Mouse (Mus musculus) cerebellum, adult 9-11 months (tissue): ENCODE measurements around the gene 2810021J22Rik.
"Not testable (repeated sequence)": the region's sequence is repeated elsewhere in the genome, so short reads cannot be mapped to it uniquely, and the experiment has no call there.

Source experiments
- DNase-seq: peaks from one replicate; pipeline ENCODE4 v3.0.0; 2022

Gene 2810021J22Rik

DNA sequence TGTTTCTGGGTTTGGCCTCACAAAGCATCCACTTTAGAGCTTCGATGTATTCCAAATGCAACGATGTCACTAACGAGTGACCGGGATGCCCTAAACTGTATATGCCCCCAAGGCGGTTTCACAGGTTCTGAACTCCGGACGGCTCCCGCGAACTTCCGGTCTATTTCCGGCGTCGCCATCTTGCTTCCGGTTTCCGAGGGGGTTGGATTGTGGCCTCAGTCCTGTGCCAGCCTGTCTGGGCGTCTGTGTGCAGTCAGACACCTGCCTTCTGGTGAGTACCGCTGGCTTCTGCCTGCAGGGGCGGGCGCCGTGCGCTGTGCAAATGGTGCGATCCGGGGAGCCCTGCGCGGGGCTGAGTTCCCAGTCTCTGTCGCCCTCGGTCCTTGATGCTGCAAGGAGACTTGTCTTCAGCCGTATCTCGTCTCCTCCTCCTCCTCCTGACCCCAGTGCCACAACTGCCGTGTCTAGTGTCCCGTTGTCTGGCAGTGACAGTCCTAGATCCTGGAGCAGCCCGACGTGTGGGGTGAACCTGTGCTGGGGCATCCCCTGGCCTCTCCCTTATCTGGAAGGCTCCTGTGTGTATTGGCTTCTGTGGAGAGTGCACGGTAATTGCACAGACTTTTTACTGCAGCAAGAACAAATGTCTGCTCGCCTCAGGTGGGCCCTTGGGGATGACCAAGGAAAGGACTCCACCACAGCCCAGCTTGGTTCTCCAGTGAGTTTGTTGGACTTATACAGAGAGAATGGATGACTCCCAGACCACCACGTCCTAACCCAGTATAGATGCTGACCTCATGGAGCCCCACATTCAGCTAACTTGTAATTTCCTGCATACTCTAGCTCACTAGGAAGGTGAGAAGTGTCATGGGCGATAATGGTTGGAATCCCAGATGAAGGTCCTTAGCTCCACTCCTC, at the start of gene 2810021J22Rik:
2810021J22Rik (plus strand) TSS at position 178 of the 915 bp plus-strand sequence.
- DNase-seq: peak; percentile 82

DNA sequence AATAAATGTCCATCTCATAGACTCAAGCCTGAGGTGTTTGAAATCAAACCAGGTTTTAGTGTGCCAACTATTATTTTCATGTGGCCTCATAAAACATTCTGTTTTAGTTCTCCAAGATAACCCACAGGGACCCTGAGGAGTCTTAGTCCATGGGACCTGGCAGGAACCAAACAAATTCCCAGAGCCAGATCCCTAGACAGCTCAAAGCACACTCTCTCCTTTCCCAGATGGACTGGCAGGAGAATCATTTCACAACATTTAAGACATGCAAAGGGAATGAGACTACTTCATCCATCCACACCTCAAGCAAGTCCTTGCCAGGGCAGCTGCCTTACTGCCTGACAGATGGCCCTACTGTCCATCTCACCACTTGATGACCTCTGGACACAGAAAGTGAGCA, 38.1 kb upstream of the 2810021J22Rik start, which contains the start of gene Olfr312:
Olfr312 (plus strand) TSS at position 301 of the 400 bp plus-strand sequence.
- DNase-seq: not testable (repeated sequence)

DNA sequence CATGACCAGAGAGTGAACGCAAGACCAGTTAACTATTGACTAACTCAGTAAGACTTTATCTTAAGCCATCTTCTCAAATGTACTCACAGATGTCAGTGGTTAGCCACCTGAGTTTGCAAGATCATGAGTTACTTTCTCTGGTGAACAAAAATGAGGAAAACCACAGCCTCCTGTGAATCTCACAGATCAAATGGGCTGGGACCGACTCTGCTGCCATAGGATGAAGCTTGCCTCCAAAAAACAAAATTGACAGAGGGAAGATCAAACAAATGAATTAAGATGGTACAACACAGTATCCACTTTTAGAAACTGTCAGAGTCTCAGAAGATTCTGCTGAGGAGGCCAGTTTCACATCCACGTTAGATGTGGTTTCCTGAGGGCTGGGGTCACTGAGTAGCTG, 37.3 kb upstream of the 2810021J22Rik start:
- no peak for DNase-seq

DNA sequence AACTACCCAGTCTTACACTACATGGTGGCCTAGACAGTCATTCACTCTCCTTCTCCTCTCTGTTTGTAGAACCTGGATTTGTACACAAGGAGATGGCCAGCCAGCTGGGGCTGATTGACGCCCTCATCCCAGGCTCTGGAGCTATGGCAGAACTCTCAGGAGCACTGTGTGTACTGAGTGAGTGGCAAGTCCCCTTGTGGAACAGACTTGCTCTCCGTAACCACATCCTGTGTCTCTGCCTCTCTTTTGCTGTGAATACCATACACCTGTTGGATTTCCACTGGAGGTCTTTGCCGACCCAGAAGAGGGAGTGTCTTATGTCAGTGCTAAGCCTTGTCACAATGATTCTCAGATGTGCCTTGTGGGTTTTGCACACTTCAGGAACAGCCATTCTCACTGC, 34.5 kb upstream of the 2810021J22Rik start:
- DNase-seq: not testable (repeated sequence)

DNA sequence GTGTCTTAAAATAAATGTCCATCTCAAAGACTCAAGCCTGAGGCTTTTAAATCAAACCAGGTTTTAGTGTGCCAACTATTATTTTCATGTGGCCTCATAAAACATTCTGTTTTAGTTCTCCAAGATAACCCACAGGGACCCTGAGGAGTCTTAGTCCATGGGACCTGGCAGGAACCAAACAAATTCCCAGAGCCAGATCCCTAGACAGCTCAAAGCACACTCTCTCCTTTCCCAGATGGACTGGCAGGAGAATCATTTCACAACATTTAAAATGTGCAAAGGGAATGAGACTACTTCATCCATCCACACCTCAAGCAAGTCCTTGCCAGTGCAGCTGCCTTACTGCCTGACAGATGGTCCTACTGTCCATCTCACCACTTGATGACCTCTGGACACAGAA, 28.1 kb upstream of the 2810021J22Rik start, which contains the start of gene Olfr311:
Olfr311 (plus strand) TSS at position 301 of the 400 bp plus-strand sequence.
- DNase-seq: not testable (repeated sequence)

DNA sequence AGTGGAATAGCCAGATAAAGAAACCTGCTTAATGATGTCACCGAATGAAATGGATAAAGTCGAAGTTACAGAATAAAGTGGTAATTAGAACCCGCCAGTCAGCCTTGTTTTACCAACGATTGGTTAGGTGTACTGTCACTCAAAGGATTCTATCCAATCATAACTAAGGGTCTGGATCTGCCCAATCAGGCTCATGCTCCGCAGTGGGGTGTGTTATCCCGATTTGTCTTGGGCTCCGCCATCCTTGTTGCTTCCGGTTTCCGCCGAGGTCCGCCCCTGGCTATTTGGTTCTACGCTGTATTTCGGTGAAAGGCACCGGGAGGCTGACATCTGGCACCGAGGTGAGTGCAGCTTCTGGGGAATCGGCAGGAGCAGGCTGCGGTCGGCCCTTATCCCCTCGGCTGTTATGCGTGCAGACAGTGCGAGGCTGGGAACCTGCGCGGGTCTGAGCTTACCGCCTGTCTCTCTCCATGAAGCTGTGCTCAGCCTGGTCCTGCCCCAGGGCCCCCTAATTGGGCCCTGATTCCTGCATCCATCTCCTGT, 20.0 kb upstream of the 2810021J22Rik start, which contains the start of gene Gm12258:
Gm12258 (plus strand) TSS at position 240 of the 543 bp plus-strand sequence.
- DNase-seq: peak; percentile 94

DNA sequence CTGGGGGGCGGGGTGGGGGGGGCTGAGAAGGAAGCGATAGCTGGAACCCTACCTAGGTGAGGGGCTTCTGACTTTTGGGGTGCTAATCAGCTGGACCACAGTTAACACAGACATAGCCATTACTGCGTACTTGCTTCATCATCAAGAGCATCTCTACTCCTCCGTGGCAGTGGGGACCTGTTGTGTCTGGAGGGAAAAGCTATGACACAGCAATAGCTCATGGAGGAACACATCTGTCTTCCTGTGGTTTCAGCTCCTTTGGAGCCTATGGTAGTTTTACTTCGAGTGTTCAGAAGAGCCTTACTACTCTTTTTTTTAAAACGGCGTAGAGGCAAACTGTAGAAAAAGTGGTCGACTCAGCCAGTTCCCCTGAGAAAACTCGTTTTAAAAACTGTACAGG, 19.4 kb upstream of the 2810021J22Rik start:
- no peak for DNase-seq

DNA sequence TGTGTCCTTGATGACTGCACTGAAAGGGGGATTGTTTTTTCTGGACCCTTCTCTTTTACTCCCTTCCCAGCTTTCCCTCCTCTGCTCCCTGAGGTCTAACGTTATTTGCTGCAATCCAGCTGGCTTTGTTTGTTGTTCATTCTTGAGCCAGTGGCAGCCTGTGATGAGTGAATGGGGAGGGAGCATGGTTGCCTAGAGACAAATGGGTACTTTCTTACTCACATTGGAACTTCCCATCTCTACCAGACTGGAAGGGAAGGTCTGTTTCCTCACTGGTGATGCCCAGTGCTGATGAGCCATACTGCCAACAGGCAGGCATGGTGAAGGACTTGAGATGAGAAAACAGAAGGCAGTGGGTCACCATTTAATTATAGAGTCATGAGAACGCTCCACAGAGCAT, 17.3 kb upstream of the 2810021J22Rik start:
- no peak for DNase-seq

DNA sequence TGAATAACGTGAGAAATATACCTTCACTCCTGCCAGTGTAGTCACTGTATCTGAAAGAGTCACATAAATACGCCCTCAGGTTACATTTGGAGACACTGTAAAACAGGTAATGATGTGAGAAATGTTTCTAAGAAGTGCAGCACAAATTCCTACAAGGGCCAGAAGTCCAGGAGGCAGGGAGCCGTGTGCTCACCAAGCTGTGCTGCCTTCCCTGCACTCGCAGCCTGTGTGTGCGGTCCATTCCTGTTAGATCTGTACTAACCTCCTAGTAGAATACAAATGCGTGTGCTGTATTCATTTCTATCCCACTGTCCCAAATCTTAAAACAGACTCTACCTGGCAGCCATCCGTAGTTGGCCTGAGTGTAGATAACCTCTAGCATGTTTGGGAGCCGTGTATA, 6.3 kb upstream of the 2810021J22Rik start:
- DNase-seq: no peak

DNA sequence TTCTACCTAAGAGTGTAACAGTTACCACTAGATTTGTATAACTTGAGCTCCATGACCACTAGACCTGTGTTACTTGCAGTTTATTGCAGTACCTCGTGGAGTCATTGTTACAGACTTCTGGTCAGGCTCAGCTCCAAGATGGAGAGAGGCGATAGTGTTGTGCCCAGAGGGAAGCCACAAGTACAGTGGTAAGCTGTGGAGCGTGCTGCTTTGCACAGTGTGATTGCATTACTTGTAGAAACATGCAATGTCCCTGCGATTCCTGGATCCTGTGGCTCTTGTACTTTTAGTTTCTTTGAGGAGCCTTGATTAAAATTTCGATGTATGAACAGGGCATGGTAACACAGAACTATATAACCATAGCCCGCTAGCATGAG, 926 bp downstream of the 2810021J22Rik start:
- no peak for DNase-seq

DNA sequence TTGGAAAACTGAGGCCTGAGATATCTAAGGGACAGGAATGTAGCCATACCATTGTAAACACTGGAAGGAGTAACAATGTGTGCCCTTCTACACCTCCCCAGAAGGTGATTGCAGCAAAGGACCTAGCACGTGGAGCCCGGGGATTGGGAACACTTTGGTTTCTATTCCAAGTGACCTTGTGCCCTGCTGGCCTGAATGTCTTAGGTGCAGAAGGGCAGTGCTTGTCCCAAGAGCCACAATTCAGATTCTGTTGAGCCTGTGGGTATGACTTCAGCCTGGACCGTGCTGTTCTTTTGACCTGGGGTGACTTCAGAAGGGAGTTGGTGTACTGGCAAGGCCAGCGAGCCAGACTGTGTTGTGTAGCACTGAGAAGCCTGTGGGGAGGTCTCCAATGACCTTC, 3.9 kb downstream of the 2810021J22Rik start:
- DNase-seq: no peak

DNA sequence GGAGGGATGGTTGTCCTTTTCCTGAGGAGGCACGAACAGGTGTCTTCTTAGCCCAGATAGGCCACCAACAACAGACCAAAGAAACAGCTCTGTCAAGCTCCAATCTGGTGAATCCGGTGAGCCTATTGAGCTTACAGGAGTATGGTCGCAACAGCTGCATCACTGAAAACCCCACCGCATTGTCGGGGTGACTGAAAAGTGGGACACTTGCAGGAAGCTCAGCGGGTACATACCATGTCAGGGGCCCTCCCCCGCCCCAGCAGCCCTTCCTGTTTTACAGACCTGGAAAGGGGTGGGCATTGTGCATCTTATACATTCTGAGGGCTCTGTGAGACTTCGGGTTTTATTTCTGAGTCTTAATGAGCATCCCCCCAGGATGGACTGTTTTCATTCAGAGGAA, 16.7 kb downstream of the 2810021J22Rik start:
- DNase-seq: no peak

DNA sequence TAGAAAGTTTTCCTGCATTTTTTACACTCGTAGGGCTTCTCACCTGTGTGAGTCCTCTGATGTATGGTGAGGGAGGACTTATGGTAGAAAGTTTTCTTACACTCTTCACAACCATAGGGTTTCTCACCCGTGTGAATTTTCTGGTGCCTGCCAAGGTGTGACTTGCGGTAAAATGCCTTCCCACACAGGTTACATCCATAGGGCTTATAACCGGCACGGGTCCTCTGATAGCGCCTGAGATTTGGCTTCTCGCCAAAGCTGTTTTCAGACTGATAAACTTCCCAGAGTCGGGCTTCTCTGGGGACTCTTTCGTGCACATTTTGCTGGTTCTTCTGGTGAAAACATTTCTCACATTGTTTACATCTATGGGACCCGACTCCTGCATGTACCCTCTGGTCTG, 23.5 kb downstream of the 2810021J22Rik start:
- DNase-seq: no peak

DNA sequence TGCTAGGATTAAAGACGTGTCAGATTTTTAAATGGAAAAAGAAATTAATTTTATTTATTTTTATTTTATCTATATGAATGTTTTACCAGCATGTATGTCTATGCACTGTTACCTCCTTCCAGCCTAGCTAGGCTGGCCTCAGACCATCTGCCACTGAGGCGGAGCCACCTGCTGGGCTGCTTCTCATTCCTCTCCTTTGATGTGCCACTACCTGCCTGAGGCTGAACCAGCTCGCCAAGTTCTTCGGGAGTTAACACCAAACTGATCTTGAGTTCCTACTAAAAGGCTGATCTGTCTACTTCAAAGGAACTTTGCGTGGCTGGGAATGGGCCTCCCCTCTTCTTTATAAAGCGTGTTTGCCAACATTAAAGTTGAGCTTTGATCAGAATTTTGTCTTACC, 27.4 kb downstream of the 2810021J22Rik start:
- no peak for DNase-seq

DNA sequence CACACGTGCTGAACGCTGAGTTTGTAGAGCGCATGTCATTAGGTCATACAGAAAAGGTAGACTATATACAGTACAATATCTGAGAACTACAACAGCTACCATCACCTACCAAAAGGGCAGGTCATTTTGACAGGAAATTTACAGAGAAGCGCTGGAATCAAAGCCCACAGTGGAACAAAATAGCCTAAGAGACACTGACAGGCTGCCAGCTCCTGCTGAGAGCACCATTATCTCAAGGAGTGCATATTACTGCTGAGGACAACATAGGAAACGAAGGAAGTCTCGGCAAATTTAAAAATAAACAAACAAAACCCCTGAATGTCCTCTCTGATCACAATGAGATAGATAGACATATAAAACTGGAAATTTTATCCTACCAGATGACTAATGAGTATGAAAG, 30.5 kb downstream of the 2810021J22Rik start:
- no peak for DNase-seq

DNA sequence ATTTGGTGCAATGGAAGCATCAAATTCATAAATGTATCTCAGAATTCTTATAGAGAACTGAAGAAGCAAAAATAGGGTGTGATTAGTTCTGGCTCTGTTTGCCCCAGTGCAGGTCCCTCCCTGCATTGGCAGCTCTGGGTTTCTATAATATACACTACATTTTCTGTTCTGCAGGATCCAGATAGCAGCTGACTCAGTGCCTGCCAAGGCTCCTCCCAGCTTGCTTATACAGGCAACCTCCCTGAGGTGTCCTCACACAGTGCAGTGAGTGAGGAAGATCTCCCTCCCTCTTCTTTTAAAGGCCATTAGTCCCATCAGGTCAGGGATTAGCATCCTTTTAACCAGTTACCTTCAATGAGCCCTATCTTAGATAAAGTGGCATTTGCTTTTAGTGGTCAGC, 34.1 kb downstream of the 2810021J22Rik start:
- DNase-seq: no peak

DNA sequence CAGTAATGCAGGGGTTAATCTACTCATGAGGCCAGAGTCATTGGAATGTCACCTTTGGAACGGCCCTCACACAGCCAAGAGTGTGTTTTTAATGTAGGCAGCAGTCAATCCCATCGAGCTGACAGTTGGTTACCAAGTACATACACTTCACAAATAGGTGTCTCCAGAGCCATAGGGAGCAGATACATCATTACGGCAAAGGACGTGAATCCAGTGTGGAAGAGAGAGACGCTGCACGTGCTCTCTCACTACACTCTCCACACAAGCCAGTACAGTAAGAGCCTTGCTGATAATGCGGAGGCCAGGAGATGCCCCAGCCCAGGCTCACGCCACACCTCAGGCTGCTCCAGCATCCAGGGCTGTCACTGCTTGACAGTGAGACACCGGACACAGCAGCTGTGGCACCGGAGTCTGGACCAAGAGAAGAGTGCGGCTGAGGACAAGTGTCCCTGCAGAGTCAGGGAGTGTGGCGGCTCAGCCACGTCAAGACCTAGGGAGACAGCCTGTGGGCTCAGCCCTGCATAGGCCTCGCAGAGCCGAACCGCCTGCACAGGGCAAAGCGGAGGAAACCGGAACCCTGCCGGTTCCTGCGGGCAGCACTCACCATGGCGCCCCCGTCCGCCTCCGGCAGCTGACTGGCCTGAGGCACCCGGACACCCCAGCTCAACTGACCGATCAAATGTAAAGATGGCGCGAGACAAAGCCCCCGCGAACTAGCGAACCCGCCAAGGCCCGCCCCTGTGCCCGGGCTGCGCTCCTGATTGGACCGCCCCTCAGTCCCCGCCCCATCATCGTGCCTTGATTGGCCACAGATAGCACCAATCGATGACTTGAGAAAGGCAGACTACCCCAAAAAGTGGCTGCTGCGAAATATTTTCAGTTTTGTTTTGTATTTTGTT, 36.7 kb downstream of the 2810021J22Rik start, which contains the start of gene Zfp39:
Zfp39 (minus strand) TSS at position 715 of the 899 bp plus-strand sequence.
- DNase-seq: peak; percentile 95

DNA sequence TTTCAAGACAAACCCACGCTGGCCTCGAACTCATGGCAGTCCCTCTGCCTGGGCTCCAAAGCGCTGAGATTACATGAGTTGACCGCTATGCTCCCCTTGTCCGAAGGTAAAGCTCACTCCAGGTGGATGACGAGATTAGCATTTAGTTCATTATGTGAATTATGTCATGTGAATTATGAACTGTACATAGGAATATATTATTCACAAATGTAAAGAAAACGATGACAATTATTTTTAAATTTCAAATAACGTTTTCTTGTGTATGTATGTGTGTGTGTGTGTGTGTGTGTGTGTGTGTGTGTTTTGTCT, 37.3 kb downstream of the 2810021J22Rik start:
- no peak for DNase-seq

DNA sequence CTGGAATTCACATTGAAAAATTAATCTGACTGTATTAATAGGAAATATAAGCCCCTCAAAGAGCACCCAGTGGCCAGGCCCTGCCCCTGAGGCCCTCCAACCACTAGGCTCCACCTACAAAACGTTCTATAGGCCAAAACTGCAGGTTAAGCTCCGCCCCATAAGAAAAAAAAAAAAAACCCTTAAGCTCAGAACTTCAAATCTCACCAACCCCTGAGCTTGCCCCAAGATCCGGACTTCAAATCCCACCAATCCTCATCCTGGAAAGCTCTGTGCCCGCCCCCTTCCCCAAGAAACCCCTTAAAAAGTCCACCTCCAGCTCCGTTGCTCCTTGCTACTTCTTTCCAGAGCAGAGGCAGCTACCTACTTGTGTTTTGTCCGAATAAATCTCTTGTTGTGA, 37.8 kb downstream of the 2810021J22Rik start:
- DNase-seq: peak; percentile 50

DNA sequence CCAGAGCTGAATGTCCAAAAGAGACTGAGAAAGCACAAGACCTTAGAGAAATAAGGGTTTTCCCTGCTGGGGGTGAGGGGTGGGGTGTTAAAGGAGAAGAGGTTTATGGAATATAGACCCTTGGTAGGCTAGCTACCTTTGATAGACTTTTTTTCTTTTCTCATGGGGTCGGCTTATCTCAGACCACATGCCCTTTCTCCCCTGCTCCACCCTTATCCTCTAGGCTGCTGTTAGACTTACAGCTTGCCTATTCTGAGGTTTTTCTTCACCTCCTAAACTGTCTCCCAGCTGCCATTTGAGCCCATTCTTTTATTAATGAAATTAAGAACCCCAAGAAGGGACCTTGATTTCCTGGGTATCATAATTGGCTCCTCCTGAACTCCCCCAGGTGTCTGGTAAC, 46.8 kb downstream of the 2810021J22Rik start:
- no peak for DNase-seq

DNA sequence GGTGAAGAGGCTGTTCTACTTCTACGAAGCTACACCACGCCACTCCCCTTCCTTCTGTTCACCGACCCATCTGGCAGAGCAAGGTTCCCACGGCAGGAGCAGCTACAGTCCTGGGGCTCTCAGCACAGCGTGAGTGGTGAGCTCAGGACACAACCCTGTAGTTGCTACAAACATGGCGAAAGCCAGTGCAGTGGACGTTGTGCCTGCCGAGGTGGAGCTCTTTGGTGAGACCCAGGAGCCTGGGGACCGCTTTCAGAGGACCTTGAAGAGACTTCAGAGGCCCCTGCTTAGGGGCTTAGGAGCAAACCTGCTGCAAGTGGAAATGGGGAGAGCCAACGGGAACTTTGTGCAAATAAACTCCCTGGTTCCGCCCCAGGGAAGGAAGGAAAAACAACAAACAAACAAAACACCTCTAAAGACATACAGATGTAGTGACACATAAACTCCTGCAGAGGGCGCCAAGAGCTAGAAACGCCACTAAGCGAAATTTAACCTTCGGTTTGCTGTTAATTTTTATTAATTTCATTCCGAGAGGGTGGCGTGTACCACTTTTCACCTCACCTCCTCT, 47.5 kb downstream of the 2810021J22Rik start:
- DNase-seq: peak; percentile 33

DNA sequence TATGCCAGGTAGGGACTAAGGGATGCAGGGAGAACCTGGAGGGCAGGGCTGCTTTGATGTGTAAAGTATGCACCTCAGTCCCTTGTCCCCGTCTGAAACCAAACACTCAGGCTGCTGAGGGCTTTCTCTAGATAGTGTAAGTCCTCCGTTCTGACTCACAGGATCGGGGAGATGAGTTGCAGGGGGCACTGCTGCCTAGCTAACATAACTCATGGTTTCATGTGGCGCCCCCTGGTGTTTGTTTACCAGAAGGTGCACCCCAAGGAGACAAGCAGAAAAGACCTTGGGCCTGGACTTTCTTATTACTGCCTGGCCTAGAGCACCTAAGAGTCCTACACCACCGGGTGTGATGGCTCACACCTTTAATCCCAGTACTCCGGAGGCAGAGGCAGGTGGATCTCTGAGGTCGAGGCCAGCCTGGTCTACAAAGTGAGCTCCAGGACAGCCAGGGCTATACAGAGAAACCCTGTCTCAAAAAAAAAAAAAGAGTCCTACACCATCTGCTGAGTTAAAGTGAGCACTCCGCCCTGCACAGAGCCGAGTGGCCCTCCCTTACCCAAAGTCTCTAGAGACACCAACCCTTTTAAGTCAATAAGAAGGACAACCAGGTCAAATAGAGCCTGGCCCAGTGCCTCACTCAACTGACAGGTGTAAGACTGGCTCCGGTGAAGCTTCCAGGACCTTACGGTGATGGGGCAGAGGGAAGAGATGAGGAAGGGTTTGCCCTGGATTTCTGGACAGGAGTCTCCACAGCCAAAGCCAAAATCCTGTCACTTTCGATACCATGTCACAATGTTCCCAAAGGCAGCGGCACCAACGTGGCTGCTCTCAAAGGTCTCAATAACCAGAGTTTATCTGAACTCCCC, 50.1 kb downstream of the 2810021J22Rik start:
- no peak for DNase-seq
